Mouse (Mus musculus) hematopoietic multipotent progenitor cell, adult 10-12 weeks (in vitro differentiated cells): ENCODE results near the gene Gm49405. TPM values are rescaled to one million over a fixed set of nuclear protein-coding genes. Genes with fewer than 3 reads are reported as not detected.

Source experiments
- polyA plus RNA-seq: library from polyadenylated mRNA; stranded (reverse); fragments of >175 nt; gene quantifications from 2 replicates; pipeline ENCODE4 v1.2.3, GENCODE M21; 2012; ENCODE audit warnings: low replicate concordance

The Gm49405 gene
- polyA plus RNA-seq = 6.1 and 8.0 TPM in 2 replicates

GRCm38 (mm10) chr19:4000119-4000900, at the start of gene Gm49405, which contains the start of gene Nudt8:
Gm49405 (plus strand) TSS chr19:4000626.
Nudt8 (plus strand) TSS chr19:4000580.

GRCm38 (mm10) chr19:3958470-3958869, 42.0 kb upstream of the Gm49405 start, which contains the start of gene Aldh3b3:
Aldh3b3 (plus strand) TSS chr19:3958645.

GRCm38 (mm10) chr19:3972229-3972628, 28.2 kb upstream of the Gm49405 start, which contains the start of gene Aldh3b2:
Aldh3b2 (plus strand) TSS chr19:3972328.

GRCm38 (mm10) chr19:3986334-3986733, 14.1 kb upstream of the Gm49405 start, which contains the start of gene Acy3:
Acy3 (plus strand) TSS chr19:3986570.

GRCm38 (mm10) chr19:3992416-3992815, 8.0 kb upstream of the Gm49405 start, which contains the start of gene Tbx10:
Tbx10 (plus strand) TSS chr19:3992752.

GRCm38 (mm10) chr19:4003112-4003511, 2.7 kb downstream of the Gm49405 start, which contains the start of gene Doc2g:
Doc2g (plus strand) TSS chr19:4003313.

GRCm38 (mm10) chr19:4012432-4013022, 12.1 kb downstream of the Gm49405 start, which contains the start of gene Ndufv1:
Ndufv1 (minus strand) TSS chr19:4012806.

GRCm38 (mm10) chr19:4037788-4038232, 37.4 kb downstream of the Gm49405 start, which contains the start of gene Gstp1:
Gstp1 (minus strand) TSS chr19:4037985.

GRCm38 (mm10) chr19:4045966-4046865, 45.8 kb downstream of the Gm49405 start, which contains the start of gene Gstp2:
Gstp2 (minus strand) TSS chr19:4046023.

Other genes starting within 250 kb of the Gm49405 start
- gene Kmt5b, start 233.2 kb upstream of the Gm49405 start, polyA plus RNA-seq = 21.5 and 25.7 TPM in 2 replicates
- gene Chka, start 148.9 kb upstream of the Gm49405 start, polyA plus RNA-seq = 10.5 and 28.9 TPM in 2 replicates
- gene Tcirg1, start 93.5 kb upstream of the Gm49405 start, polyA plus RNA-seq = 168 and 319 TPM in 2 replicates
- 14.4 and 178 TPM in 2 replicates for gene Ndufs8, start 87.9 kb upstream of the Gm49405 start, polyA plus RNA-seq
- gene Aldh3b1, start 70.8 kb upstream of the Gm49405 start, polyA plus RNA-seq = 12.9 and 17.0 TPM in 2 replicates
- 560 and 780 TPM in 2 replicates for gene Unc93b1, start 65.4 kb upstream of the Gm49405 start, polyA plus RNA-seq
- gene Aldh3b3, start 42.0 kb upstream of the Gm49405 start, polyA plus RNA-seq = 0.03 TPM in 1 of 2 replicates, not detected in the other
- gene Aldh3b2, start 28.3 kb upstream of the Gm49405 start, polyA plus RNA-seq = 0.14 and 1.1 TPM in 2 replicates
- gene Acy3, start 14.1 kb upstream of the Gm49405 start, polyA plus RNA-seq = 0.24 and 2.2 TPM in 2 replicates
- gene Tbx10, start 7.9 kb upstream of the Gm49405 start, polyA plus RNA-seq = not detected in 2 replicates
- 15.0 and 27.5 TPM in 2 replicates for gene Nudt8, start within 50 bp of the Gm49405 start, polyA plus RNA-seq
- 8.9 and 23.7 TPM in 2 replicates for gene Doc2g, start 2.7 kb downstream of the Gm49405 start, polyA plus RNA-seq
- gene Ndufv1, start 12.2 kb downstream of the Gm49405 start, polyA plus RNA-seq = 57.0 and 132 TPM in 2 replicates
- gene Gstp1, start 37.4 kb downstream of the Gm49405 start, polyA plus RNA-seq = 64.6 and 210 TPM in 2 replicates
- 0.47 and 0.56 TPM in 2 replicates for gene Gstp2, start 45.4 kb downstream of the Gm49405 start, polyA plus RNA-seq
- 8.4 and 10.8 TPM in 2 replicates for gene Gstp3, start 58.9 kb downstream of the Gm49405 start, polyA plus RNA-seq
- gene Cabp2, start 81.0 kb downstream of the Gm49405 start, polyA plus RNA-seq = not detected in 2 replicates
- 251 and 401 TPM in 2 replicates for gene Cdk2ap2, start 96.6 kb downstream of the Gm49405 start, polyA plus RNA-seq
- gene Pitpnm1, start 99.4 kb downstream of the Gm49405 start, polyA plus RNA-seq = 226 and 266 TPM in 2 replicates
- 166 and 283 TPM in 2 replicates for gene Aip, start 125.2 kb downstream of the Gm49405 start, polyA plus RNA-seq
- 0.06 TPM in 1 of 2 replicates, not detected in the other for gene Gpr152, start 139.2 kb downstream of the Gm49405 start, polyA plus RNA-seq
- 2.9 and 3.2 TPM in 2 replicates for gene Cabp4, start 143.4 kb downstream of the Gm49405 start, polyA plus RNA-seq
- gene Coro1b, start 148.0 kb downstream of the Gm49405 start, polyA plus RNA-seq = 197 and 258 TPM in 2 replicates
- gene Ptprcap, start 153.0 kb downstream of the Gm49405 start, polyA plus RNA-seq = 1,796 and 2,730 TPM in 2 replicates
- gene Rps6kb2, start 162.7 kb downstream of the Gm49405 start, polyA plus RNA-seq = 46.3 and 105 TPM in 2 replicates
- 40.4 and 54.0 TPM in 2 replicates for gene Carns1, start 174.9 kb downstream of the Gm49405 start, polyA plus RNA-seq
- 638 and 694 TPM in 2 replicates for gene Tbc1d10c, start 190.7 kb downstream of the Gm49405 start, polyA plus RNA-seq
- 456 and 607 TPM in 2 replicates for gene Ppp1ca, start 191.4 kb downstream of the Gm49405 start, polyA plus RNA-seq
- gene Rad9a, start 201.0 kb downstream of the Gm49405 start, polyA plus RNA-seq = 45.2 and 49.9 TPM in 2 replicates
- gene Clcf1, start 213.6 kb downstream of the Gm49405 start, polyA plus RNA-seq = 130 and 210 TPM in 2 replicates
- 0.75 and 163 TPM in 2 replicates for gene AC109138.7, start 213.7 kb downstream of the Gm49405 start, polyA plus RNA-seq
- gene Pold4, start 231.3 kb downstream of the Gm49405 start, polyA plus RNA-seq = 157 and 158 TPM in 2 replicates